Mouse (Mus musculus): ENCODE measurements around the gene 5330417H12Rik. TPM values are rescaled to one million over a fixed set of nuclear protein-coding genes. Genes with fewer than 3 reads are reported as not detected.

Gene 5330417H12Rik
- total and polyA plus RNA-seq, 3 experiments = not detected

- Histone ChIP-seq H3K79me2 (ENCODE audit: control insufficient read depth, insufficient read depth, low read length, poor library complexity) (no peaks in the 10 kb centered on the region), H3K4me1 (ENCODE audit: control insufficient read depth in 1 of 2, insufficient read depth in 2 of 2, low read length in 2 of 2) (no peaks in the 10 kb centered on the region), H3K36me3 (ENCODE audit: control insufficient read depth in 1 of 2, insufficient read depth in 2 of 2, low read length in 2 of 2) (no peaks in the 10 kb centered on the region), H3K9me3 (replicated peaks; ENCODE audit: insufficient read depth, low read length) (no peaks in the 10 kb centered on the region), H3K9ac (ENCODE audit: control insufficient read depth, low read depth, low read length, poor library complexity, severe bottlenecking) (no peak overlapping the region), H3K27ac (ENCODE audit: control insufficient read depth, low read depth, low read length) (no peak overlapping the region), H3K4me3 (ENCODE audit: control insufficient read depth in 1 of 2, insufficient read depth in 1 of 2, low read depth in 2 of 2, low read length in 2 of 2) (no peak overlapping the region), H3K27me3 (ENCODE audit: control insufficient read depth in 1 of 2, insufficient read depth in 2 of 2, low read length in 2 of 2) (no peaks in the 10 kb centered on the region)
- TF ChIP-seq ETS1 (IDR thresholded peaks at IDR 0.05; ENCODE audit: low read depth, low read length) (no peak), SIN3A (IDR thresholded peaks at IDR 0.05; ENCODE audit: low read length) (no peak), CTCF (IDR thresholded peaks at IDR 0.05 in 2 of 3, conservative IDR thresholded peaks at IDR 0.05 in 1 of 3; ENCODE audit: control insufficient read depth in 1 of 3, insufficient read depth in 1 of 3, low read depth in 2 of 3, low read length in 3 of 3, poor library complexity in 1 of 3, severe bottlenecking in 1 of 3) (no peak), CHD2 (IDR thresholded peaks at IDR 0.05; ENCODE audit: low read length) (no peak), GATA1 (IDR thresholded peaks at IDR 0.05; ENCODE audit: low read depth, low read length) (no peak), POLR2A (IDR thresholded peaks at IDR 0.05; ENCODE audit: control insufficient read depth in 1 of 2, insufficient read depth in 1 of 2, low read depth in 1 of 2, low read length in 2 of 2, poor library complexity in 1 of 2) (no peak), MYC (IDR thresholded peaks at IDR 0.05; ENCODE audit: low read depth, low read length) (no peak), ZMIZ1 (IDR thresholded peaks at IDR 0.05; ENCODE audit: low read depth, low read length) (no peak), EP300 (IDR thresholded peaks at IDR 0.05; ENCODE audit: low read depth in 1 of 2, low read length in 2 of 2) (no peak), RAD21 (IDR thresholded peaks at IDR 0.05; ENCODE audit: low read depth, low read length) (no peak), TAL1 (IDR thresholded peaks at IDR 0.05; ENCODE audit: low read length) (no peak), USF1 (IDR thresholded peaks at IDR 0.05; ENCODE audit: low read depth, low read length) (no peak), BHLHE40 (IDR thresholded peaks at IDR 0.05; ENCODE audit: borderline replicate concordance, low read depth, low read length) (no peak), ZKSCAN1 (IDR thresholded peaks at IDR 0.05; ENCODE audit: low read depth, low read length) (no peak)
- no peak for DNase-seq (ENCODE audit: low read depth, low spot score)
Observed at GRCm38 (mm10) chr7:107665221-107665585, 40.2 kb upstream of the 5330417H12Rik start.

GRCm38 (mm10) chr7:107664063-107665056 lies 39.4 kb upstream of the 5330417H12Rik start:
- no peak overlapping the region for H3K4me3 ChIP-seq (ENCODE audit: control insufficient read depth in 1 of 2, insufficient read depth in 1 of 2, low read depth in 2 of 2, low read length in 2 of 2)
- no peaks in the 10 kb centered on the region for H3K4me1 ChIP-seq (ENCODE audit: control insufficient read depth in 1 of 2, insufficient read depth in 2 of 2, low read length in 2 of 2)
- no peak overlapping the region for H3K27ac ChIP-seq (ENCODE audit: control insufficient read depth, low read depth, low read length)
- no peaks in the 10 kb centered on the region for H3K9me3 ChIP-seq (replicated peaks; ENCODE audit: insufficient read depth, low read length)
- DNase-seq (ENCODE audit: low read depth, low spot score) = no peak
- no peak overlapping the region for H3K9ac ChIP-seq (ENCODE audit: control insufficient read depth, low read depth, low read length, poor library complexity, severe bottlenecking)
- no peaks in the 10 kb centered on the region for H3K36me3 ChIP-seq (ENCODE audit: control insufficient read depth in 1 of 2, insufficient read depth in 2 of 2, low read length in 2 of 2)
- H3K27me3 ChIP-seq (ENCODE audit: control insufficient read depth in 1 of 2, insufficient read depth in 2 of 2, low read length in 2 of 2) = no peaks in the 10 kb centered on the region
- H3K79me2 ChIP-seq (ENCODE audit: control insufficient read depth, insufficient read depth, low read length, poor library complexity) = no peaks in the 10 kb centered on the region
- TF ChIP-seq ZKSCAN1 (IDR thresholded peaks at IDR 0.05; ENCODE audit: low read depth, low read length) (no peak), RCOR1 (IDR thresholded peaks at IDR 0.05; ENCODE audit: low read depth, low read length) (no peak), POLR2AphosphoS2 (IDR thresholded peaks at IDR 0.05; ENCODE audit: low read length) (no peak), MAX (IDR thresholded peaks at IDR 0.05; ENCODE audit: low read length) (no peak), NRF1 (IDR thresholded peaks at IDR 0.05; ENCODE audit: insufficient read depth, low read depth, low read length, poor library complexity, severe bottlenecking) (no peak), ZNF384 (IDR thresholded peaks at IDR 0.05; ENCODE audit: low read depth, low read length) (no peak), MYB (IDR thresholded peaks at IDR 0.05; ENCODE audit: low read depth, low read length) (no peak), SIN3A (IDR thresholded peaks at IDR 0.05; ENCODE audit: low read length) (no peak), RAD21 (IDR thresholded peaks at IDR 0.05; ENCODE audit: low read depth, low read length) (no peak), CTCF (IDR thresholded peaks at IDR 0.05 in 2 of 3, conservative IDR thresholded peaks at IDR 0.05 in 1 of 3; ENCODE audit: control insufficient read depth in 1 of 3, insufficient read depth in 1 of 3, low read depth in 2 of 3, low read length in 3 of 3, poor library complexity in 1 of 3, severe bottlenecking in 1 of 3) (no peak), ELF1 (IDR thresholded peaks at IDR 0.05; ENCODE audit: low read depth, low read length) (no peak), CHD1 (IDR thresholded peaks at IDR 0.05; ENCODE audit: low read depth, low read length) (no peak), KAT2A (conservative IDR thresholded peaks at IDR 0.05; ENCODE audit: low read depth, low read length) (no peak), MAZ (IDR thresholded peaks at IDR 0.05; ENCODE audit: low read depth, low read length) (no peak), POLR2AphosphoS5 (IDR thresholded peaks at IDR 0.05; ENCODE audit: borderline replicate concordance, low read depth, low read length) (no peak), E2F4 (IDR thresholded peaks at IDR 0.05; ENCODE audit: borderline replicate concordance, low read depth, low read length) (no peak), BHLHE40 (IDR thresholded peaks at IDR 0.05; ENCODE audit: borderline replicate concordance, low read depth, low read length) (no peak), MAFK (IDR thresholded peaks at IDR 0.05; ENCODE audit: borderline replicate concordance, low read depth, low read length) (no peak)

Data from MEL (cell line).